Mouse (Mus musculus): ENCODE measurements around the gene Gm20379.

GRCm38 (mm10) chr13:92305680-92306079 lies at the start of gene Gm20379:
- TF ChIP-seq ZNF384 (IDR thresholded peaks at IDR 0.05; ENCODE audit: low read depth, low read length) = no peak
- TF ChIP-seq MAFK (IDR thresholded peaks at IDR 0.05; ENCODE audit: insufficient read depth, low read depth, low read length) = no peak
- no peak for TF ChIP-seq ZC3H11A (IDR thresholded peaks at IDR 0.05; ENCODE audit: borderline replicate concordance, low read depth, low read length)
